Mouse (Mus musculus): ENCODE results near the gene Sept9. TPM values are rescaled to one million over a fixed set of nuclear protein-coding genes. Genes with fewer than 3 reads are reported as not detected.
A peak's percentile ranks its signal among the peaks of the same experiment; 100 is the strongest.

Sept9 gene
- polyA plus RNA-seq, 1 experiment from 2014 or later = 179 TPM

- no peak for ATAC-seq (ENCODE audit: low FRiP score, low read depth)
- peak overlapping the region; percentile 19; the same call in 1 of the 2 replicates for H3K9ac ChIP-seq
- no peaks in the 10 kb centered on the region for H3K27me3 ChIP-seq
- no peak overlapping the region for H3K4me3 ChIP-seq
- H3K4me1 ChIP-seq = peaks cover 41% of the 10 kb centered on the region
- H3K27ac ChIP-seq = no peak overlapping the region
- WGBS = 61% methylated on average over 9 of the region's 9 CpGs
- no peak overlapping the region for H3K4me2 ChIP-seq (replicated peaks)
- H3K9me3 ChIP-seq = 0 out of 2 replicates have a peak, but pooled peaks cover 5% of the 10 kb centered on the region
- peaks cover 4% of the 10 kb centered on the region for H3K36me3 ChIP-seq
These were observed 61.2 kb downstream of the Sept9 start for GRCm38 (mm10) chr11:117260631-117261030.

GRCm38 (mm10) chr11:117263096-117263808 is 63.8 kb downstream of the Sept9 start:
- Histone ChIP-seq H3K27me3 (no peaks in the 10 kb centered on the region), H3K36me3 (no peaks in the 10 kb centered on the region), H3K4me1 (peaks cover 41% of the 10 kb centered on the region), H3K4me2 (replicated peaks) (no peak overlapping the region), H3K4me3 (no peak overlapping the region), H3K27ac (peak overlapping the region; percentile 1; the same call in 1 of the 2 replicates), H3K9ac (0 out of 2 replicates have a peak overlapping the region, but pooled peaks have one; percentile 48), H3K9me3 (no peaks in the 10 kb centered on the region)
- WGBS = 47% methylated on average over 9 of the region's 9 CpGs
- no peak for ATAC-seq (ENCODE audit: low FRiP score, low read depth)

GRCm38 (mm10) chr11:117264162-117265021 is 64.9 kb downstream of the Sept9 start:
- H3K9ac ChIP-seq = no peak overlapping the region

GRCm38 (mm10) chr11:117265270-117265980 is 66.0 kb downstream of the Sept9 start:
- peak overlapping the region; percentile 87 for H3K4me3 ChIP-seq
- WGBS = 4% methylated on average over 18 of the region's 18 CpGs
- H3K27ac ChIP-seq = peak overlapping the region; percentile 92
- no peaks in the 10 kb centered on the region for H3K9me3 ChIP-seq
- peak overlapping the region; percentile 91 for H3K9ac ChIP-seq
- no peaks in the 10 kb centered on the region for H3K27me3 ChIP-seq
- H3K4me2 ChIP-seq (replicated peaks) = peak overlapping the region; percentile 89
- peaks cover 62% of the 10 kb centered on the region for H3K4me1 ChIP-seq
- peak; percentile 46 for ATAC-seq (ENCODE audit: low FRiP score, low read depth)
- no peaks in the 10 kb centered on the region for H3K36me3 ChIP-seq

More at GRCm38 (mm10) chr11:117264162-117265021, 64.9 kb downstream of the Sept9 start:
- 56% methylated on average over 13 of the region's 13 CpGs for WGBS
- H3K4me2 ChIP-seq (replicated peaks) = peak overlapping the region; percentile 89
- no peaks in the 10 kb centered on the region for H3K36me3 ChIP-seq
- peak overlapping the region; percentile 61 for H3K27ac ChIP-seq
- no peaks in the 10 kb centered on the region for H3K9me3 ChIP-seq
- H3K4me1 ChIP-seq = peaks cover 52% of the 10 kb centered on the region
- ATAC-seq (ENCODE audit: low FRiP score, low read depth) = no peak
- no peaks in the 10 kb centered on the region for H3K27me3 ChIP-seq
- H3K4me3 ChIP-seq = no peak overlapping the region

- Histone ChIP-seq H3K27ac (peak overlapping the region; percentile 92), H3K4me3 (peak overlapping the region; percentile 87), H3K4me1 (peaks cover 66% of the 10 kb centered on the region), H3K4me2 (replicated peaks) (peak overlapping the region; percentile 89), H3K9me3 (no peaks in the 10 kb centered on the region), H3K27me3 (no peaks in the 10 kb centered on the region), H3K9ac (peak overlapping the region; percentile 91), H3K36me3 (no peaks in the 10 kb centered on the region)
- peak; percentile 90 for ATAC-seq (ENCODE audit: low FRiP score, low read depth)
- WGBS = under 1% methylated on average over 53 of the region's 69 CpGs
These were observed 66.8 kb downstream of the Sept9 start for GRCm38 (mm10) chr11:117265981-117266905.

- Histone ChIP-seq H3K9ac (peak overlapping the region; percentile 91), H3K27me3 (no peaks in the 10 kb centered on the region), H3K4me2 (replicated peaks) (peak overlapping the region; percentile 89), H3K36me3 (peaks cover 7% of the 10 kb centered on the region), H3K4me3 (peak overlapping the region; percentile 87), H3K4me1 (peaks cover 73% of the 10 kb centered on the region), H3K9me3 (no peaks in the 10 kb centered on the region), H3K27ac (peak overlapping the region; percentile 92)
- peak; percentile 68 for ATAC-seq (ENCODE audit: low FRiP score, low read depth)
- under 1% methylated on average over 37 of the region's 37 CpGs for WGBS
These were observed 67.7 kb downstream of the Sept9 start for GRCm38 (mm10) chr11:117266906-117267721.

- Histone ChIP-seq H3K4me2 (replicated peaks) (peak overlapping the region; percentile 89), H3K27me3 (no peaks in the 10 kb centered on the region), H3K36me3 (peaks cover 8% of the 10 kb centered on the region), H3K27ac (peak overlapping the region; percentile 74), H3K9me3 (no peaks in the 10 kb centered on the region), H3K9ac (peak overlapping the region; percentile 91), H3K4me1 (peaks cover 80% of the 10 kb centered on the region), H3K4me3 (peak overlapping the region; percentile 87)
- no peak for ATAC-seq (ENCODE audit: low FRiP score, low read depth)
- WGBS = 11% methylated on average over 4 of the region's 4 CpGs
These were observed 68.4 kb downstream of the Sept9 start for GRCm38 (mm10) chr11:117267828-117268227.

- WGBS = 44% methylated on average over 10 of the region's 10 CpGs
- Histone ChIP-seq H3K27me3 (no peaks in the 10 kb centered on the region), H3K9ac (peak overlapping the region; percentile 91), H3K9me3 (no peaks in the 10 kb centered on the region), H3K27ac (peak overlapping the region; percentile 74; the same call in 1 of the 2 replicates), H3K4me2 (replicated peaks) (peak overlapping the region; percentile 89), H3K36me3 (peaks cover 8% of the 10 kb centered on the region), H3K4me1 (peaks cover 81% of the 10 kb centered on the region), H3K4me3 (peak overlapping the region; percentile 87)
- ATAC-seq (ENCODE audit: low FRiP score, low read depth) = no peak
These were observed 69.0 kb downstream of the Sept9 start for GRCm38 (mm10) chr11:117268304-117268956.

- Histone ChIP-seq H3K27me3 (no peaks in the 10 kb centered on the region), H3K36me3 (peaks cover 8% of the 10 kb centered on the region), H3K9me3 (no peaks in the 10 kb centered on the region), H3K4me3 (peak overlapping the region; percentile 87), H3K27ac (peak overlapping the region; percentile 74; the same call in 1 of the 2 replicates), H3K4me2 (replicated peaks) (peak overlapping the region; percentile 89), H3K4me1 (peaks cover 81% of the 10 kb centered on the region), H3K9ac (peak overlapping the region; percentile 91)
- 43% methylated on average over 8 of the region's 8 CpGs for WGBS
- ATAC-seq (ENCODE audit: low FRiP score, low read depth) = no peak
These were observed 69.7 kb downstream of the Sept9 start for GRCm38 (mm10) chr11:117269053-117269702.
